Mouse (Mus musculus): ENCODE data around the gene Kcnmb3. TPM values are rescaled to one million over a fixed set of nuclear protein-coding genes. Genes with fewer than 3 reads are reported as not detected.
A peak's percentile ranks its signal among the peaks of the same experiment; 100 is the strongest.

Kcnmb3 gene
- 0.26 and 0.90 TPM in 2 replicates for total RNA-seq (2021)
- long read RNA-seq, experiment 1, partial matches to known transcripts: 0 of 1 reads
- long read RNA-seq, experiment 1, other reads (novel, unspliced or antisense): 1 of 1 reads
- long read RNA-seq, experiment 2: 0 reads

GRCm38 (mm10) chr3:32492097-32493090 is at the start of gene Kcnmb3:
TSS of gene Kcnmb3 (minus strand) at chr3:32492231.
- no peak for DNase-seq

- DNase-seq: no peak
Measured at GRCm38 (mm10) chr3:32538091-32538490, 46.1 kb upstream of the Kcnmb3 start.

- peak; percentile 75 for DNase-seq
Measured at GRCm38 (mm10) chr3:32537556-32537955, 45.5 kb upstream of the Kcnmb3 start.

- DNase-seq: no peak
Measured at GRCm38 (mm10) chr3:32535692-32536091, 43.7 kb upstream of the Kcnmb3 start.

GRCm38 (mm10) chr3:32530041-32530440 is 38.0 kb upstream of the Kcnmb3 start:
- no peak for DNase-seq

GRCm38 (mm10) chr3:32529303-32529898 is 37.4 kb upstream of the Kcnmb3 start, which contains the start of gene Mfn1:
TSS of gene Mfn1 (plus strand) at chr3:32529465.
- peak; percentile 97 for DNase-seq

- DNase-seq: no peak
Measured at GRCm38 (mm10) chr3:32527181-32527580, 35.1 kb upstream of the Kcnmb3 start.

GRCm38 (mm10) chr3:32513528-32513927 is 21.5 kb upstream of the Kcnmb3 start:
- DNase-seq: no peak

GRCm38 (mm10) chr3:32512686-32513284 is 20.8 kb upstream of the Kcnmb3 start:
- no peak for DNase-seq

- no peak for DNase-seq
Measured at GRCm38 (mm10) chr3:32511191-32511550, 19.1 kb upstream of the Kcnmb3 start.

- peak; percentile 99 for DNase-seq
Measured at GRCm38 (mm10) chr3:32510375-32511190, 18.6 kb upstream of the Kcnmb3 start.

- DNase-seq: no peak
Measured at GRCm38 (mm10) chr3:32509496-32510374, 17.7 kb upstream of the Kcnmb3 start, which contains the start of gene Zfp639. TSS of gene Zfp639 (plus strand) at chr3:32510259.

- DNase-seq: peak; percentile 82
Measured at GRCm38 (mm10) chr3:32508666-32509324, 16.8 kb upstream of the Kcnmb3 start.

GRCm38 (mm10) chr3:32506366-32507225 is 14.6 kb upstream of the Kcnmb3 start:
- DNase-seq: no peak

- no peak for DNase-seq
Measured at GRCm38 (mm10) chr3:32505841-32506240, 13.8 kb upstream of the Kcnmb3 start.

- DNase-seq: no peak
Measured at GRCm38 (mm10) chr3:32500346-32500745, 8.3 kb upstream of the Kcnmb3 start.

GRCm38 (mm10) chr3:32496711-32497070 is 4.7 kb upstream of the Kcnmb3 start:
- no peak for DNase-seq

- no peak for DNase-seq
Measured at GRCm38 (mm10) chr3:32495856-32496710, 4.1 kb upstream of the Kcnmb3 start.
